Mouse (Mus musculus): Measurements from ENCODE around the gene Psme4.

The Psme4 gene

GRCm38 (mm10) chr11:30786230-30786983 lies 14.9 kb downstream of the Psme4 start:
- DNase-seq (ENCODE audit: low read depth in 1 of 2, low spot score in 2 of 2) = no peak

DNA sequence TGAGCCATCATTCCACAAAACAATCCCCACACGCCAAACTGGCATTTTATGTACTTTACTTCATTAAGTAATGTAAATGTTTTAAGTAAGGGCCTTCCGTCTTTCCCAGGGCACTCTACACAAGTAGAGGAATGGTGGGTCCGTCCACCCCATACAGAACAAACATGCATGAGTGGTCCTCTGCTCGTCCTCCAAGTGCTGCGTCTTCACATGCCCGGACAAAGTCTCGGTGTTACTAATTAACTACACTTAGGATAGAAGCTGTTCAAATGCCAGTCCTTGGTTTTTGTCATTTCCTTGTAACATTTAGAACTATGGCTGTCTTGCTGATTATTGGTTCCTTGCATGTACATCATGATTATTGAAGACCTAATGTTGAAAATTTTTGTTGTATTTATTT lies 21.2 kb downstream of the Psme4 start:
- no peak for DNase-seq (ENCODE audit: low read depth in 1 of 2, low spot score in 2 of 2)

GRCm38 (mm10) chr11:30793753-30794152 lies 22.2 kb downstream of the Psme4 start:
- no peak for DNase-seq (ENCODE audit: low read depth in 1 of 2, low spot score in 2 of 2)

DNA sequence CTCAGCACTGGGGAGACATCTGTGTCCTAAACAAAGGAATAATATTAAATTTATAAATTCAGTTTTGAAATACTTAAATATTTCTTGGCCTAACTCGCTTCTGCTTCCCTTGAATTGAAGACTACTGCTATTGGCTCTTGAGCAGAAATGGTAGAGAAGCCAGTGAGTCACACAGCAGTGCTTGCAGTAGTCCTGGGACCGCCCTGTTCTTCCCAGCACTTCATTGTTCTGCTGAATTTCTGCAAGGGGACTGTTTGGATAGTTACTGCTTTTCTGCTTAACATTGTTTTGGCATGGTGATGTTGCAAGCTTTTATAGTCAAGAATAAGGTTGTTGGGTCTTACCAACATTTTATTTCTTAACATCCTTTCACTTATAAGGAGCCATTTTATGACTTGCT lies 25.7 kb downstream of the Psme4 start:
- DNase-seq (ENCODE audit: low read depth in 1 of 2, low spot score in 2 of 2) = no peak

DNA sequence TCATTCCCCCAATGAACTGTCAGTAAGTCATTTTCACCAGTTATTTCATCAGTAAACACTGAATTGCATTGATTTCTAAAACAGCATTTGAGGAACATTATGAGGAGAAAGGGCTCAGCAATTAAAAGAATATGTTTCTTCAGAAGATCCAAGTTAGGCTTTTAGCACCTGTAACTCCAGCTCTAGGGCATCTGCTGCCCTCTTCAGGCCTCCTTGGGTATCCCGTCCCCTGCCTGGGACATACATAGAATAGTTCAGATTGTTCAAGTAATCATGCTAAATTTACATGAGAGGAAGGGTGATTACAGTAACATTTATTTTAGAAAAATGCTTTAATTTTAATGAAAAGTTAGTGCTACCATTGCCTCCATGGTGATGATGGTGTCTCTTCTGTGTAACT lies 28.0 kb downstream of the Psme4 start:
- no peak for DNase-seq (ENCODE audit: low read depth in 1 of 2, low spot score in 2 of 2)

- no peak for DNase-seq (ENCODE audit: low read depth in 1 of 2, low spot score in 2 of 2)
Observed at GRCm38 (mm10) chr11:30800091-30800490, 28.6 kb downstream of the Psme4 start.

- no peak for DNase-seq (ENCODE audit: low read depth in 1 of 2, low spot score in 2 of 2)
Observed at GRCm38 (mm10) chr11:30802421-30802820, 30.9 kb downstream of the Psme4 start.

- no peak for DNase-seq (ENCODE audit: low read depth in 1 of 2, low spot score in 2 of 2)
Observed at GRCm38 (mm10) chr11:30821116-30821515, 49.6 kb downstream of the Psme4 start.

- DNase-seq (ENCODE audit: low read depth in 1 of 2, low spot score in 2 of 2) = no peak
Observed at GRCm38 (mm10) chr11:30838793-30839192, 67.3 kb downstream of the Psme4 start.

DNA sequence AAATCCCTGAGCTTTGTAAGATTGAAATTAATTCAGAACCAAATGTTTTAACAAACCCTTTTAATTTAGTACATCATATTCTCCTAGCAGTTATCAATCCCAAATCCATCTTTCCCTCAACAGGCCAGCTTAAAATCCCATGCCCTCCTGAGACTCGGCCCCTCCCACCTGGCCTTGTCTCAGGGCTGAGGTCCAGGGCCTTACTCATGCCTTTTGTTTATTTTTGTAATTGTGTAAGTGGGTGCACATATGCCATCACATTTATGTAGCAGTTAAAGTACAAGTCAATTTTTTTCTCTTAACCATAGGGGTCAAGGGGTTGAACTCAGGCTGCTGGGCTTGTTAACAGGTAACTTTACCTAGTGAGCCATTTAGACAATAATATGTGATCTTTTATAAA lies 72.8 kb downstream of the Psme4 start:
- DNase-seq (ENCODE audit: low read depth in 1 of 2, low spot score in 2 of 2) = no peak

- no peak for DNase-seq (ENCODE audit: low read depth in 1 of 2, low spot score in 2 of 2)
Observed at GRCm38 (mm10) chr11:30872425-30872824, 100.9 kb downstream of the Psme4 start.

DNA sequence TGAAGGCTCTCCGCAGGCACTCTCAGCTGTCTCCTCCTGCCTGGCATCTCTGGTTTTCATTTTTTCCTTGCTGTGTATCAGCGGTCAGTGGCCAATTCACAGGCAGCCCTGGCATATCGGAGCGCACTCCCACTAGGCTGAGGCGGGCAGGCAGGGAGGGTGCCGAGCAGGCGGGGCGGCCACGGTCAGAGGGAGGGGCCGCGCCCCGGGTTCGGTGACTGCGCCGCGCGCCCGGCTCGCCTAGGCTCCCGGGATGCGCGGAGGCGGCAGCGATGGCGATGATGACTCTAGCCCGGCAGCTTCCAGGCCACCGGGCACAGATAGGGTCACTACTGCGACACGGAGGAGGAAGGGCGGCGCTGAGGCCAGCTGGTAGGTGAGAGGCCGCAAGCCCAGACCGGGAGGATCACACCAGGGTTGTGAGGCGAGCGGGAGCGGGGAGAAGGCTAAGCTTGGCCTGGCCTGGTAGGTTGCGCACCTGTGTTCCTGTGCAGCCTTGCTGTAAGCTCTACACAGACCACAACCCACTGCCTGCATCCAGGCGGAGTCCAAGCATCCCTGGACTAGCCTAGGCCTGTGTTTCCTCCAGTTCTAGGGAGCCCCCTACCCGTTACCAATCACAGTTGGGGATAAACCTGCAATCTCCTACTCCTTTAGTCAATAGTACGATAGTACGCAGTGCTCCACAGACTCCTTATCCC lies 113.8 kb downstream of the Psme4 start, which contains the start of the genes Gpr75 and Asb3:
Gene Gpr75 (plus strand): TSS at position 188 of the 701 bp plus-strand sequence.
Gene Asb3 (plus strand): TSS at position 246 of the 701 bp plus-strand sequence.
- no peak for DNase-seq (ENCODE audit: low read depth in 1 of 2, low spot score in 2 of 2)

GRCm38 (mm10) chr11:30888153-30888552 lies 116.6 kb downstream of the Psme4 start:
- DNase-seq (ENCODE audit: low read depth in 1 of 2, low spot score in 2 of 2) = no peak

- no peak for DNase-seq (ENCODE audit: low read depth in 1 of 2, low spot score in 2 of 2)
Observed at GRCm38 (mm10) chr11:30896201-30896600, 124.7 kb downstream of the Psme4 start.

DNA sequence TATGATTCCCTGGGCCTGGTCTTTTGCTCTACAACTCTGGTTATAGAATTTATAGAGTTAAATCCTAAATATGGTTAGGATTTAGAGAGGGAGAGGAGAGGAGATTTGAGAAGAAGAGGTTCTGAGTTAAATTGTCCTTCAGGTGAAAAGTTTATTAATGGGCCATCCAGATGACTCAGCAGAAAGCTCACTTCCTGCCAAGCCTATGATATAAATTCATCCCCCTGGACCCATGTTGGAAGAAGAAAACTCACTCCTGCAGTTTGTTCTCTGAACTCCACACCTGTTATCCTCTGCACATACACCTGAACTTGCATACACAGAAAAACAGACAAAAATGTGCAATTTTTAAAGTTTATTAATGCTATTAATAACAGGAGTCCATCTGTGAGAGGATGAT lies 127.8 kb downstream of the Psme4 start:
- no peak for DNase-seq (ENCODE audit: low read depth in 1 of 2, low spot score in 2 of 2)

- DNase-seq (ENCODE audit: low read depth in 1 of 2, low spot score in 2 of 2) = no peak
Observed at GRCm38 (mm10) chr11:30912311-30912710, 140.8 kb downstream of the Psme4 start.

- no peak for DNase-seq (ENCODE audit: low read depth in 1 of 2, low spot score in 2 of 2)
Observed at GRCm38 (mm10) chr11:30920641-30921040, 149.1 kb downstream of the Psme4 start.

- no peak for DNase-seq (ENCODE audit: low read depth in 1 of 2, low spot score in 2 of 2)
Observed at GRCm38 (mm10) chr11:30923283-30923682, 151.8 kb downstream of the Psme4 start.

- DNase-seq (ENCODE audit: low read depth in 1 of 2, low spot score in 2 of 2) = no peak
Observed at GRCm38 (mm10) chr11:30928079-30928478, 156.6 kb downstream of the Psme4 start.

DNA sequence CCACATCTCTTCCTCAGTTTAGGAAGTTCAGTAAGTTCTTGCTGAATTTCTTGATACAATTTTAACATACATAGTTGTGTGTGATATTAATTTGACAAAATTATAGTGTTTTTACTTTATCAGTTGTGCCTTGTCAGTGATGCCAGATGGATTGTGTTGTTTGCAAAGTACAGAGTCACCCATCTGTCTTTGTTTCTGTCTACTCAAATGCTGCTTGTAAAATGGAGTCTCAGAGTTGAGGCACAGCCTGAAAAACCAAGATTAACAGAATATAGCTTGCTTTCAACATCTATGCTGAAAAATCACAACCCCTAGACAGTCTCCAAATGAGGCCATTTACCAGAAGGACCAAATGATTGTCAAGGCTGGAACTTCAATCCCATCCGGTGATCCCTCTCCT lies 157.0 kb downstream of the Psme4 start:
- DNase-seq (ENCODE audit: low read depth in 1 of 2, low spot score in 2 of 2) = no peak

Data from monocyte, adult 2 months (primary cell).